Mouse (Mus musculus): Measurements from ENCODE around the gene Clec18a. TPM values are rescaled to one million over a fixed set of nuclear protein-coding genes. Genes with fewer than 3 reads are reported as not detected.
A peak's percentile ranks its signal among the peaks of the same experiment; 100 is the strongest.
"Not testable (repeated sequence)": the region's sequence is repeated elsewhere in the genome, so short reads cannot be mapped to it uniquely, and the experiment has no call there.

Clec18a gene
- not detected in 2 replicates for polyA plus RNA-seq (2016; fragmentation: Nextera tagmentation; extraction: Ambion mirVana)

DNA sequence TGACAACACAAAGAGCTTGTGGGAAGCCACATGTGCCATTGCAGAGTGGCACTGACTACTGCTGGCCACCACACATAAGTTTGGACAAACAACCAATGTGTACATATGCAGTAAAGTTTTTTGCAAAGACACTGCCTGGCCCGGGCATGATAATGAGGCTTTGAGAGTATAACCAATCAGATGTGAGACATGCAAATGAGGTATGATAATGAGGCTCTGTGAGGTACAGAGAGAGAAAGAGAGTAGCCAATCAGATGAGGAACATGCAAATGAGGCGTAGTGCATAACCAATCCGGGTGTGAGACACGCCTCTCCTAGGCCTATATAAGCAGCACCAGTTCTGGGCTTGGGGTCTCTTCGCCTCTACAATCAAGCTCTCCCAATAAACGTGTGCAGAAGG, at the start of gene Clec18a:
Gene Clec18a, minus strand, starts transcription at position 101 of the 400 bp plus-strand sequence.
- not testable (repeated sequence) for H3K36me3 ChIP-seq; H3K4me3 ChIP-seq; H3K9me3 ChIP-seq (replicated peaks); DNase-seq (ENCODE audit: low spot score); H3K27ac ChIP-seq; H3K27me3 ChIP-seq (ENCODE audit: low read depth, poor library complexity, severe bottlenecking)
- 87% methylated on average over 5 of the region's 6 CpGs for WGBS
- H3K4me1 ChIP-seq = peaks cover 12% of the 10 kb centered on the region

DNA sequence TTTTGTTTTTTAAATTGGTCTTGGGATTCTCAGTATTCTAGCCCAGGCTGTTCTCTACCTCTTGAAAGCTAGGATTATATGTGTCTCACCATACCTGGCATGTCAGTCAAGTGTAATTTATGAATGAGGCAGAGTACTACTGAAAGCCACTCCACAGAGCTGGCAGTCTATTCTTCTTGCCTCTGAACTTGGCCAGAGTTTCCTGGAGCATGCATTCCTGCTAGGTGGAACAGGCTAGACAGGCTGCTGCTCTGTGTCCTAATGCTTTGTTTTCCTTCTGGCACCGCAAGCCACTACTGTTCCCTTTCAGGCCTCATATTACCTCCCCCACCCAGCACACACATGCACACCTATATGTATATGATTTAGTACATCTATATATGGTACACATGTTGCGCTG, 38.5 kb upstream of the Clec18a start:
- Histone ChIP-seq H3K36me3 (peaks cover 93% of the 10 kb centered on the region), H3K4me1 (no peaks in the 10 kb centered on the region), H3K9me3 (replicated peaks) (no peaks in the 10 kb centered on the region), H3K4me3 (no peak overlapping the region), H3K27ac (no peak overlapping the region), H3K27me3 (ENCODE audit: low read depth, poor library complexity, severe bottlenecking) (no peaks in the 10 kb centered on the region)
- DNase-seq (ENCODE audit: low spot score) = no peak
- 94% methylated on average over 2 of the region's 2 CpGs for WGBS

DNA sequence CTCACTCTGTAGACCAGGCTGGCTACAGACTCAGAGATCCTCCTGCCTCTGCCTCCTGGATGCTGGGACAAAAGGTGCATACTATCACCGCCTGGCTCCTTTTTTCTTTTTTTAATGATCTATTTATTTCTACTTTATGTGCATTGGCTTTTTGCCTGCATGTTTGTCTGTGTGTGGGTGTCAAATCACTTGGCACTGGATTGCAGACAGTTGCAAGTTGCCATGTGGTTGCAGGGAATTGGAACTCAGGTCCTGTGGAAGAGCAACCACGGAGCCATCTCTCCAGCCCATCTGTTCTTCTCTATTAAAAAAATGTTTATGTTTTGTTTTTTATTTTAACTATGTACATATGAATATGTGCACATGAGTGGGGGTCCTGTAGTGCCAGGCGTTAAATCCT, 27.3 kb upstream of the Clec18a start:
- no peak for DNase-seq (ENCODE audit: low spot score)
- no peak overlapping the region for H3K4me3 ChIP-seq
- H3K9me3 ChIP-seq (replicated peaks) = no peaks in the 10 kb centered on the region
- H3K27me3 ChIP-seq (ENCODE audit: low read depth, poor library complexity, severe bottlenecking) = no peaks in the 10 kb centered on the region
- H3K4me1 ChIP-seq = no peaks in the 10 kb centered on the region
- WGBS = 95% methylated on average over 3 of the region's 3 CpGs
- H3K36me3 ChIP-seq = peaks cover 100% of the 10 kb centered on the region
- no peak overlapping the region for H3K27ac ChIP-seq

DNA sequence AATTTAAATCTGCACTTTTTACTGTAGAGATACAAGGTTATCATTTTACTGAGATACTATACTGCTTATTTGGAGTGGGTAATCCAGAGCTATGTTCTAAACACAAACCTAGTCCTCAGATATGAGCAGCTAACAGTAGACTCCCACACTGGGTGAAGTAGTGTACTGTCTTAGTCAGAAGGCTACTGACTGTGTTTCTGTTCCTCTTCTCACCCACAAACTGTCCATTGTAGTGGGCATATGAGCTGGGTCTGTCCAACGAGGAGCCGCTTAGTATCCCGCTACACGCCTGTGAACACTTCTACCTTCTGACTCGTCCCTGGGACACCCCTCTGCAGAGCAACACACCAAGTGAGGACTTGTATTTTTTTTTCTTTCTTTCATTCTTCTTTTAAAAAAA, 22.7 kb upstream of the Clec18a start:
- WGBS = 94% methylated on average over 5 of the region's 5 CpGs

DNA sequence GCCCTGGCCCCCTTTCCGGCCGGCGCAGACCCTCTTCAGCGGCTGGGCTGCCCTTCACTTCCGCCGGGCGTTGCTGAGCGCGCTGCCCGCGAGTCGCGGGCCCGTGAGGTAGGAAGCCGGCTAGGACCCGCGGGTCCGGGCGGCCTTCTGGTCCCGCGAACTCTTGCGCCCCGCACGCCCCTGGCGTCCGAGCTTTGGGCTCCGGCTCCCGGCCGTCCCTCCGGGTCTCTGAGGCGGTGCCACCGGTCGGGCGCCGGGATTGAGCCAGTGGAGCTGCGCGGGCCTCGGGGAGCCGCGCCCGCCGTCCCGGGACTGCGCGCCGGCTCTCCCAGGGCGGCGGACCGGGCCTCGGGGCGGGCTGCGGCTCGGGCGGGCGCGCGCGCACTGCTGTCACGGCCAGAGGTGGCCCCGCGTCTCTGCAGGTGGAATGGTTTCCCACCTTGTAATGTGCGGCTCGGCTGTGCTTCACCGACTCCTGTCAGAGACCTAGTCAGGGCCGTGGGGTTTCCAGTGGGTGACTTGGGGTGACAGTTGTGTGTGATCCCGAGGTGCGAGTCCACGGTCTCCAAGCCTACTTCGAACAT, 2.6 kb upstream of the Clec18a start:
- under 1% methylated on average over 66 of the region's 69 CpGs for WGBS
- Histone ChIP-seq H3K27ac (peak overlapping the region; percentile 53; the same call in 1 of the 2 replicates), H3K4me3 (peak overlapping the region; percentile 69), H3K4me1 (peaks cover 12% of the 10 kb centered on the region)
- DNase-seq (ENCODE audit: low spot score) = peak; percentile 49
- H3K9me3 ChIP-seq (replicated peaks); H3K27me3 ChIP-seq (ENCODE audit: low read depth, poor library complexity, severe bottlenecking); H3K36me3 ChIP-seq: not testable (repeated sequence)

More for the DNA sequence above, 22.7 kb upstream of the Clec18a start:
- Histone ChIP-seq H3K9me3 (replicated peaks) (no peaks in the 10 kb centered on the region), H3K27me3 (ENCODE audit: low read depth, poor library complexity, severe bottlenecking) (no peaks in the 10 kb centered on the region), H3K27ac (no peak overlapping the region), H3K4me3 (no peak overlapping the region), H3K36me3 (peaks cover 88% of the 10 kb centered on the region), H3K4me1 (no peaks in the 10 kb centered on the region)
- no peak for DNase-seq (ENCODE audit: low spot score)

DNA sequence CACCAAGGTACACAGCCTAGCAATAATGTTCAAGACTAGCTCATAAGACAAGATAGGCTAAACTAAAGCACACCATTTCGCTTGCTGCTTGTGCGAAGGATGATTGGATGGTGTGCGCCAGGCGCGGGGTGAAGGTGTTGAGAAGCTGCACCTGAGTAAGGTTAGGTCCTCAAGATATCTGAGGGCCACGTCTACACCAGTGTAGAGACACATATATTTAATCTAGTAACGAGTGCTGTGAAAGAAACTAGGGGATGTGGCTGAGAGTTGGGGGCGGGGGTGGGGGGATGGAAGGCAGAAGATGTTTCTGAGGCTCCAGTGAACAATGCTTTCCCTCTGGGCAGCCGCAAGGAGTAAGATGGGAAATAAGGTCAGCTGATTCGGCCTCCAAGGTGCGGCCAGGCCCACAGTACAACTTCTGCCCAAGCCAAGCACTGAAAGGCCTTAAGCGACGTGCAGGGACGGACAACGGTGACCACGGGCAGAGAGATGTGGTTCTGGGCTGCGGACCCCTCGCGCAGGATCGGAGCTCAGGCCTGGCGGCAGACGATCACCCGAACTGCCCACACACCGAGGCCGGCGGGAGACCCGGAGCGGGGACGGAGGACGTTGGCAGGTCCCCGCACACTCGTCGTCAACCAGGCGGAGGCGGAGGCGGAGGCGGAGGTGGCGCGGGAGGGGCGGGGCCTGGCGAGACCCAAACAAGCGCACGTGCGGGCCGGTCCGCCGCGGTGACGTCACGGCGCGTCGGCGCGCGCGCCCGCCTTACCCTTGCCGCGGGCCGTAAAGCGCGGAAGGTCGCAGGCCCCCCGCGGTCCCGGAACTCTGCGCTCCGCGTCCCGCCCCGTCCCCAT, 1.9 kb upstream of the Clec18a start, which contains the start of gene Pdpr:
Gene Pdpr, plus strand, starts transcription at position 766 of the 854 bp plus-strand sequence.
- Histone ChIP-seq H3K4me1 (peaks cover 12% of the 10 kb centered on the region), H3K36me3 (no peaks in the 10 kb centered on the region), H3K4me3 (peak within 1 kb of the TSS; percentile 69), H3K27me3 (ENCODE audit: low read depth, poor library complexity, severe bottlenecking) (no peaks in the 10 kb centered on the region), H3K27ac (peak within 1 kb of the TSS; percentile 61), H3K9me3 (replicated peaks) (no peaks in the 10 kb centered on the region)
- peak; percentile 93 for DNase-seq (ENCODE audit: low spot score)
- WGBS = 6% methylated on average over 54 of the region's 72 CpGs

DNA sequence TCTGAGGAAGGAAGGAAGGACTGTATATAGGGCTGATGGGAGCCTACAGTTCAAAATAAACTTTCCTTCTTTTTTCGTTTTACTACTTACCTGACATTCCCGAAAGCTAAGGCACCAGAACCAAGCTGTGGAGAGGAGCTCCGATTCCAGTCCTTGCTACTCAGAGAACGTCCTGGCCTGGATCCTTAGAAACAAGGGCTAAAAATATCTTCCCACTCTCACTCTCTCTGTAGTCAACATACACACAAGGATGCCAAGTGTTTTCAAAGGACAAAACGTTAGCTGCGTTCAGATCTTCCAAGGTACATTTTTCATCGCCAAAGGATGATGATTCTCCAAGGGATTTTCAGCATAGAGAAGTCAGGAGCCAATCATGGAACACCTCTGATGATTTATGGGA, 520 bp downstream of the Clec18a start:
- no peaks in the 10 kb centered on the region for H3K9me3 ChIP-seq (replicated peaks)
- no peaks in the 10 kb centered on the region for H3K27me3 ChIP-seq (ENCODE audit: low read depth, poor library complexity, severe bottlenecking)
- no peaks in the 10 kb centered on the region for H3K36me3 ChIP-seq
- peaks cover 12% of the 10 kb centered on the region for H3K4me1 ChIP-seq
- no peak overlapping the region for H3K27ac ChIP-seq
- H3K4me3 ChIP-seq = no peak overlapping the region
- WGBS = 81% methylated on average over 7 of the region's 7 CpGs
- no peak for DNase-seq (ENCODE audit: low spot score)

DNA sequence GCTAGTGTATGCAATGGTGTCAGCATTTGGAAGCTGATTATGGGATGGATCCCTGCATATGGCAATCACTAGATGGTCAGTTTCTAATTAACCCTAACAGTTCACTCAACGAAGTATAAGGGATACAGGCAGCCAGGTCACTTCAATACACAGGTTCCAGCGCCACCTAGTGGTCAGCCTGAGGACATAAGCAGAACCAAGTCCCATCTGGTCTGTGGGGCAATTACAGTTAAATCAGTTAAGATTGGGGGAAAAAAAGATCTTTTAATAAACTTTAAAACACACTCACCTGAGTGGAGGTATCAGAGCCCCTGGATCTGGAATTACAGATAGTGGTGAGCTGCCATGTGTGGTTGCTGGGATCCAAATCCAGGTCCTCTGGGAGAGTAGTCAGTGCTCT, 2.1 kb downstream of the Clec18a start:
- Histone ChIP-seq H3K27me3 (ENCODE audit: low read depth, poor library complexity, severe bottlenecking) (no peaks in the 10 kb centered on the region), H3K4me1 (peaks cover 6% of the 10 kb centered on the region), H3K36me3 (no peaks in the 10 kb centered on the region), H3K27ac (no peak overlapping the region), H3K4me3 (no peak overlapping the region), H3K9me3 (replicated peaks) (no peaks in the 10 kb centered on the region)
- DNase-seq (ENCODE audit: low spot score) = peak; percentile 90
- 2% methylated on average over 2 of the region's 2 CpGs for WGBS

DNA sequence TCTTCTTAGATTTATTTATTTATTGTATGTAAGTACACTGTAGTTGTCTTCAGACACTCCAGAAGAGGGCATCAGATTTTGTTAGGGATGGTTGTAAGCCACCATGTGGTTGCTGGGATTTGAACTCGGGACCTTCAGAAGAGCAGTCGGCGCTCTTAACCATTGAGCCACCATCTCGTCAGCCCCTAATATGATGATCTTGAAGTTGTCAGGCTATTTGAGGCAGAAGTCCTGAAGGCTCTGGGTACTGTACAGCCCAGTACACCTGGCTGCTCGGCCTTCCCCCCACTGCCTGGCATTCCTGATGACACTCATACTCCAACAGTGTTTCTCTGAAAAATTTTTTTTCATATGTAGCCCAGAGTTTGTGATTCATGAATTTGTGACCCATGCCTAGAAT, 8.3 kb downstream of the Clec18a start:
- H3K36me3 ChIP-seq; H3K27ac ChIP-seq; H3K27me3 ChIP-seq (ENCODE audit: low read depth, poor library complexity, severe bottlenecking); DNase-seq (ENCODE audit: low spot score); H3K9me3 ChIP-seq (replicated peaks); H3K4me3 ChIP-seq: not testable (repeated sequence)
- H3K4me1 ChIP-seq = peaks cover 18% of the 10 kb centered on the region
- 93% methylated on average over 5 of the region's 5 CpGs for WGBS

DNA sequence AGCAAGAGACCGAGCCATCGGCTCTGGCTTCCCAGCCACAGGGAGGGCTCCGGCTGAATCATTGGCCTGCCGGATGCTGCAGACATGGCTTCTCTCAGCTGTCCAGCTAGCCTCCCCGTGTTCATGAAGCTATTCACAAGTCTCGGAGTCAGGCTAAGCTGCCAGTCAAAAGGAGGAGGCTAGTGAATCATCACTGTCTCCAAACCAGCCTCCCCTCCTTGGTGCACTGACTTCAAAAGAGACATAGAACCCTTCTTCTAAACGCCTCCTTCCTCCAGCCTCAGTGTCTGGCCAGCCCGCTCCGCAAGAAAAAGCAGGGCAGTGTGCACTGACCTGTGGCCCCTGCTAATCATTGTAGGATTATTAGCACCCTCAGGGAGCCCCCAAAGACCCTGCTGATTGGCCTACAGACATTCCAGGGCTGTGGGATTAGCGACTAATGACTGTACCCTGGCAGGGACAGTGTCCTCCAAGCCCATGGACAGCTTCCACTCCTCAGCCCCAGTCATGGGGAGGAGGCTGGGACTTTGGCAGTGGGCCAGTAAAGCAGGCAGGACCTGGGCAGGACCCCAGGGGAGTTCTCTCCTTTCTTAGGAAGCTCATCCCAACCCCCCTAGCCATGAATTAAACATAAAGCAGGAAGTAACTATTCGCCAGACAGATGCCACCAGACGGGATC, 10.5 kb downstream of the Clec18a start:
- peaks cover 18% of the 10 kb centered on the region for H3K4me1 ChIP-seq
- H3K4me3 ChIP-seq = no peak overlapping the region
- no peak for DNase-seq (ENCODE audit: low spot score)
- H3K27me3 ChIP-seq (ENCODE audit: low read depth, poor library complexity, severe bottlenecking) = no peaks in the 10 kb centered on the region
- no peaks in the 10 kb centered on the region for H3K9me3 ChIP-seq (replicated peaks)
- H3K36me3 ChIP-seq = no peaks in the 10 kb centered on the region
- 62% methylated on average over 12 of the region's 12 CpGs for WGBS
- H3K27ac ChIP-seq = no peak overlapping the region

DNA sequence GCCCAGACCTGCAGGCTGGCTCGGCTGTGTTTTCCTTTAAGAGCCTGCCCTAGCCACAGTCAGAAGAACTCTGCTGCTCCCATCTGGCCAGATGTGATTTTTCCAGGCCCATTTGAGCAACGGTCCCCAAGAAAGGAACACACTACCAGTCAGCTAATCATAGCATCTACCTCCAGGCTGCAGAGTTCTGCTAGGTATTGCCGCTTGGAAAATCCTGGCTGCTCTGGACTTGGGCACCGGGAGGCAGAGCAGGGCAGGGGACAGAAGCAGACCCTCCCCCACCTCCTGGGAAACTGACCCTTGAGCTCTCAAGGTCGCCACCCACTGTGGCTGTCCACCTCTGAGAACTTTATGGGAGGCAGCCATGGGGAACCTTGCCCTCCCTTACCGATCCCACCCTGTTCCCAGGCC, 12.4 kb downstream of the Clec18a start:
- 38% methylated on average over 6 of the region's 6 CpGs for WGBS
- no peak for DNase-seq (ENCODE audit: low spot score)
- Histone ChIP-seq H3K27me3 (ENCODE audit: low read depth, poor library complexity, severe bottlenecking) (no peaks in the 10 kb centered on the region), H3K4me1 (peaks cover 18% of the 10 kb centered on the region), H3K4me3 (no peak overlapping the region; the same call in 1 of the 2 replicates), H3K36me3 (no peaks in the 10 kb centered on the region), H3K27ac (peak overlapping the region; percentile 30; the same call in 1 of the 2 replicates), H3K9me3 (replicated peaks) (no peaks in the 10 kb centered on the region)

DNA sequence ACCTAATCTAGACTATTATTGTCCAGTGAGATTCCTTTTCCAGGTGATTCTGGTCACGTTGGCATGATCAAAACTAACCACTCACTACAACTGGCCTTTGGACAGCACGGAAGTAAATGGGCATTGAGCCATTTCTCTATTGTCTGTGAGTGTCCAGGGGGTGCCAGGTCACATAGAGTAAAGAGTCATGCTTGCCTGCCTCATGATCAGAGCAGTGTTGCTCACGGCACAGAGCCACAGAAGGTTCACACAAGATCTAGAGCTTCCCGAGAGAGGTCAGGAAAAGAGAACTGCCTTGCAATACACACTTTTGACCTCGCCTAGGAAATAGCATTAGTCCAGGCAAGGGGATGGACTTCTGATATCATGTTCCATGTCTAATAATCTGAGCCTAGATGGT, 12.8 kb downstream of the Clec18a start:
- no peak for DNase-seq (ENCODE audit: low spot score)
- Histone ChIP-seq H3K36me3 (no peaks in the 10 kb centered on the region), H3K4me3 (no peak overlapping the region), H3K4me1 (peaks cover 18% of the 10 kb centered on the region), H3K9me3 (replicated peaks) (no peaks in the 10 kb centered on the region), H3K27ac (no peak overlapping the region), H3K27me3 (ENCODE audit: low read depth, poor library complexity, severe bottlenecking) (no peaks in the 10 kb centered on the region)
- WGBS = 80% methylated on average over 5 of the region's 5 CpGs

DNA sequence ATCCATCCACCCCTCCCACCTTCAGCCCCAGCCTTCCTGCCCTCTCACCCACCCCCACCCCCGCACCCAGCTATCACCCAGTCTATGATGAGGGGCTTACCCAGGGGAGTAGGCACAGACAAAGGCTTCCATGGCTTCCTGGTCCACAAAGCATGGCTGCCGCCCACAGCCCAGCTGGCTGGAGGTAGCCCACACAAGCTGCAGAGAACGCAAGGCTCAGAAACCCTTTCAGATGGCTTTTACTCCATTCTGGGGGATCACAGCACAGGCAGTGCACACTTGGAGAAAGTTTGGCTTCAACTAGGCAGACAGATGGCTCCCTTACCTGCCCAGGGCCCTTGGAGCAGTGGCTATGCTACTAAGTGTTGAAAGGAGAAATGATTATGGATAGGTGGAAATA, 16.3 kb downstream of the Clec18a start:
- Histone ChIP-seq H3K27ac (no peak overlapping the region), H3K27me3 (ENCODE audit: low read depth, poor library complexity, severe bottlenecking) (no peaks in the 10 kb centered on the region), H3K4me3 (no peak overlapping the region), H3K36me3 (no peaks in the 10 kb centered on the region), H3K4me1 (peaks cover 10% of the 10 kb centered on the region), H3K9me3 (replicated peaks) (no peaks in the 10 kb centered on the region)
- no peak for DNase-seq (ENCODE audit: low spot score)
- 83% methylated on average over 3 of the region's 3 CpGs for WGBS

Measured in limb, embryonic 10.5 days (tissue).